Mouse (Mus musculus): ENCODE measurements around the gene Gm4779.
A peak's percentile ranks its signal among the peaks of the same experiment; 100 is the strongest.
"Not testable (repeated sequence)": the region's sequence is repeated elsewhere in the genome, so short reads cannot be mapped to it uniquely, and the experiment has no call there.

Gm4779 gene

DNA sequence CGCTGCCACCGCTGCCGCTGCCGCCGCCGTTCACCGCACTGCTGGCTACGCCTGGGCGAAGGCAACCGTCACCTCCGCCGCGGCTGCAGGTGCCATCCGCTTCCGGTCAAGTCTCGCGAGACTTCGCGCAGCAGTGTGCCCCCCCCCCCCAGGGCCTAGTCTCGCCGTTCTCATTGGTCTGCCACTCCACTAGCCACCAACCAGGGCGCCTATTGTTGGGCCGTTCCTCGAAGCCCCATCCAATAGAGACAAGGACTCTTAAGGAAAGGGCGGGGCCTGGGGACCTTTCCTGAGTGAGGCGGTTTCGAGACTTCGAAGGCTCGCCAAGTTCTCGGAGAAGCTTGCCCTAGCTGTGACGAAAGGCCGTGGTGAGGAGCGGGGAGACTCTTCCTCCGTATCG lies at the start of gene Gm4779, which contains the start of gene 8030474K03Rik:
Gene Gm4779 (minus strand): TSS at position 82 of the 400 bp plus-strand sequence.
Gene 8030474K03Rik (plus strand): TSS at position 315 of the 400 bp plus-strand sequence.
- DNase-seq (ENCODE audit: low read depth in 1 of 2, low spot score in 2 of 2) = no peak

GRCm38 (mm10) chrX:101819980-101820379 lies 25.8 kb upstream of the Gm4779 start:
- DNase-seq (ENCODE audit: low read depth in 1 of 2, low spot score in 2 of 2) = not testable (repeated sequence)

DNA sequence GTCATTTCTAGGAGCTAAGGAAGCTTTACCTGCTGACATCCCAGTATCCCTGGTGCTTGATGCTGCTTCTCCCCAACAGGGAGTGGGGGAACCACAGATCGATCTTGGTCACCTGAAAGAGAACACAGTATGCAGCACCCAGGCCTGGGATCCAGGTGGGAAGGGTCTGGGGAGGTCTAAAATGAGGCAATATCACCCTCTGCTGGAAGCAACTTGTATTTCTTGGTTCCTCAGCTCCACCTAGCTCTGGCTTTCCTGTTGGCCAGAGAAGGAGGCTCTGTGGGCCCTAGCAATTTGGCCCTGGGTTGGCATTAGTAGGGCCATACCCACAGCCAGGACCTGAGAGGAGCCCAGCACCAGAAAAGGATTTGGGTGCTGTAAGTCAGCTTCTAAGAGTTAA lies 24.9 kb upstream of the Gm4779 start:
- no peak for DNase-seq (ENCODE audit: low read depth in 1 of 2, low spot score in 2 of 2)

GRCm38 (mm10) chrX:101811750-101812149 lies 17.5 kb upstream of the Gm4779 start:
- no peak for DNase-seq (ENCODE audit: low read depth in 1 of 2, low spot score in 2 of 2)

DNA sequence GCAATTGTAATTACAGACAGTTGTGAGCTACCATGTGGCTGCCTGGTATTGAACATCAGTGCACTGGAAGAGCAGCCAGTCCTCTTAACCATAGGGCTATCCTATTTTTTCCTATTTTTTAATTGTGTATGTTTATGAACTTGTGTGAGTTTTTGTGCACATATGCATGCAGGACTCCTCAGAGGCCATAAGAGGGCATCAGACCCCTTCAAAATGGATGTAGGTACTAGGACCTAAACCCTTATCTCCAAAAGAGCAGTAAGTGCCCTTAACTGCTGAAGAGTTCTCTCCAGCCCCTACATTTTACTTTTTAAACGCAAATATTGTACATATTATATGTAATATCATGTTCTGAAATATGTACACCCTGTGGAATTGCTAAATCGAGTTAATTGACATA lies 11.3 kb upstream of the Gm4779 start:
- no peak for DNase-seq (ENCODE audit: low read depth in 1 of 2, low spot score in 2 of 2)

DNA sequence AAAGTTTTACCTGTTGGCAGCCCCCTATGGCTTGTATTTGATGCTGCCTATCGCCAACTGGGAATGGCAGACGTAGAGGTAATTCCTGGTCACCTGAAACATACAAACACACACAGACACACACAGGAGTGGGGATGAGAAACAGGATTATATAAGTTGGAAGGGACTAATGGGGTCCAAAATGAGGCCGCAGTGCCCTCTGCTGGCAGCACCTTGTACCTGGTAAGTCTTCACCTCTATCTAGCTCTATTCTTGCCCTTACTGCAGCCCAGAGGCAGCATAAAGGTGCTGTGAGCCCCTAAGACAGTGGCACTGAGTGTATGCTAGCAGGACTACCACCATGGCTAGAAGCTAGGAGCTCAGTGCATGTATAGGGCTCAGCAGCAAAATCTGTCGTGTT lies 2.7 kb downstream of the Gm4779 start:
- DNase-seq (ENCODE audit: low read depth in 1 of 2, low spot score in 2 of 2) = no peak

- peak in 1 of 2 experiments; percentile 15 for DNase-seq (ENCODE audit: low read depth in 1 of 2, low spot score in 2 of 2)
These were observed 22.2 kb downstream of the Gm4779 start for GRCm38 (mm10) chrX:101772035-101772434.

GRCm38 (mm10) chrX:101770307-101770706 lies 23.9 kb downstream of the Gm4779 start:
- DNase-seq (ENCODE audit: low read depth in 1 of 2, low spot score in 2 of 2) = peak; percentile 11 to 32

- DNase-seq (ENCODE audit: low read depth in 1 of 2, low spot score in 2 of 2) = peak in 1 of 2 experiments; percentile 2
These were observed 24.7 kb downstream of the Gm4779 start for GRCm38 (mm10) chrX:101769478-101769877.

GRCm38 (mm10) chrX:101767280-101767679 lies 26.9 kb downstream of the Gm4779 start:
- DNase-seq (ENCODE audit: low read depth in 1 of 2, low spot score in 2 of 2) = no peak

DNA sequence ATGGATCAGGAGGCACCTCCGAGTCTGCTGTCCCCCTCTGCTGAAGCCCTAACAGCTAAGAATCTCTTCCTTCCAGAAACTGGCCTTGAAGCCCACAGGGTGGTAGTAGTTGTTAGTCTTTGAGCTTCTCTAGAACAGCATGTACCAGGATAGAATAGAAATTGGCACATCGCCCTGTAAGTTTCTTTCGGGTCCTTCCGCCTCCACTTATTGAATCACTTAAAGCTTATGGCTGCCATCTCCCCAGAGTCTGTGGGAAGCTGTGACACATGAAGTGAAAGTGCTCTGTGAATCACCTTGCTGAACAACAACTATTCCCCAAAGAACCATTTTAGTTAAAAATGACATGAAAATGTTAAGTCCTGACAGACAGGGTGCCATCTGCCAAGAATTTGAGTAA lies 29.1 kb downstream of the Gm4779 start:
- DNase-seq (ENCODE audit: low read depth in 1 of 2, low spot score in 2 of 2) = no peak

GRCm38 (mm10) chrX:101764621-101765020 lies 29.6 kb downstream of the Gm4779 start:
- DNase-seq (ENCODE audit: low read depth in 1 of 2, low spot score in 2 of 2) = no peak

- DNase-seq (ENCODE audit: low read depth in 1 of 2, low spot score in 2 of 2) = no peak
These were observed 39.7 kb downstream of the Gm4779 start for GRCm38 (mm10) chrX:101754478-101754877.

- no peak for DNase-seq (ENCODE audit: low read depth in 1 of 2, low spot score in 2 of 2)
These were observed 44.1 kb downstream of the Gm4779 start for GRCm38 (mm10) chrX:101750144-101750543.

DNA sequence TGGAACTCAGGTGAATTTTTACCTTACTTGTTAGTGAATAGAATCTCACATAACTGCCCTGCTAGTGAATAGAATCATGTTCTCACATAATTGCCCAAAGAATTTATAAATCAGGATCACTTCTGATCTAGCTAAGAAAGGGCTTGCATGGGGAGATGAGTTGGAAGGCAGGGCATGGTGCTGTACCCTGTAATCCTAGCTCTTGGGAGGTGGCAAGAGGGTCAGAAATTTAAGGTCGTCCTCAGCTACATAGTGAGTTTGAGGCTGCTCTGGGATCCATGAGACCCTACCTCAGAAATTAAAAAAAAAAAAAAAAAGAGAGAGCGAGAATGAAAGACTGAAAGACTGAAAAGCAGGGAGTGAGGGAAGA lies 53.2 kb downstream of the Gm4779 start:
- DNase-seq (ENCODE audit: low read depth in 1 of 2, low spot score in 2 of 2) = no peak

DNA sequence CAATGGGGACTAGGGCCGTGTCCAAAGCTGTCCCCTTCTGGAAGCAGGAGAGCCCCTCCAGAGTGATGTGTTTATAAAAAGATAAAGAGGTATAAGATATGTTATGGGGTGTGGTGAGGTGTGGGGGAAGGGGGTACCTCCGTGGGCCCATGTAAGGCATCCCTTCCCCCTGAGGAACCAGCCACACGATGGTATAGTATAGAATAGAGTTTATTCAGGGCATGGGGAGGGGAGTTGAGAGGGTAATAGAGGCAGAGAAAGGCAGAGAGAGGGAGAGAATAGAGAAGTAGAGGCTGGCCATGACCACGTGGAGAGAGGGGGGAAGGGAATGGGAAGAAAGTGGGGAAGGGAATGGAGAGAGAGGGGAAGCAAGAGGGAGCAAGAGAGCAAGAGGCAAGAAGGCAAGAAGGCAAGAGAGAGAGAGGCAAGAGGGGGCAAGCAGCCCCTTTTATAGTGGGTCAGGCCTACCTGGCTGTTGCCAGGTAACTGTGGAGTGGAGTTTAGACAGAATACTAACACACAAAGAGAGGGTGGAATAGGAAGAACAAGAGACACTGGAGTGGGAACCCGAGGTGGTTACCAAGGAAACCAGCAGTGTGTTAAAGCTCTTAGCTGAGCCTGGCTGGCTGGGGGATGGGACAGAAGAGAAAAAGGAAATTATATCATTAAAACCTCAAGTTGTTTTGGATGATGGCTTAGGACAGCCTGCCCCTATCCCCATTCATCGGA lies 53.7 kb downstream of the Gm4779 start:
- no peak for DNase-seq (ENCODE audit: low read depth in 1 of 2, low spot score in 2 of 2)

All from monocyte, adult 2 months (primary cell).